Mouse (Mus musculus) midbrain, embryonic 11.5 days (tissue): ENCODE data around the gene Cdhr2. TPM values are rescaled to one million over a fixed set of nuclear protein-coding genes. Genes with fewer than 3 reads are reported as not detected.
A peak's percentile ranks its signal among the peaks of the same experiment; 100 is the strongest.

ENCODE experiments used
- ATAC-seq: fragments of 200-750 bp; cut with Nextera tagmentation; 2 replicates; pipeline ENCODE4 v1.8.0; 2017; ENCODE audit warnings: moderate TSS enrichment, moderate library complexity; ENCODE audit not compliant: low FRiP score
- DNase-seq: peaks from one replicate; pipeline ENCODE4 v3.0.0; 2015; ENCODE audit warnings: low spot score; ENCODE audit errors: missing footprints
- H3K27ac ChIP-seq: fragments of 300-500 bp; sonication (generic); 2 replicates; pipeline ENCODE4 v1.5.1; 2014; ENCODE audit warnings: low read depth, low read length
- H3K27me3 ChIP-seq: fragments of 300-500 bp; sonication (generic); 2 replicates; pipeline ENCODE4 v1.6.1; 2014; ENCODE audit warnings: mild to moderate bottlenecking, low read length, moderate library complexity, mixed read lengths; ENCODE audit not compliant: control insufficient read depth, insufficient read depth
- H3K36me3 ChIP-seq: fragments of 300-500 bp; sonication (generic); 2 replicates; pipeline ENCODE4 v1.6.1; 2014; ENCODE audit warnings: mild to moderate bottlenecking, low read length, moderate library complexity, mixed read lengths; ENCODE audit not compliant: control insufficient read depth, insufficient read depth
- H3K4me1 ChIP-seq: fragments of 300-500 bp; sonication (generic); 2 replicates; pipeline ENCODE4 v1.6.1; 2014; ENCODE audit warnings: low read length; ENCODE audit not compliant: control insufficient read depth, insufficient read depth
- H3K4me2 ChIP-seq: fragments of 300-500 bp; sonication (generic); 2 replicates; pipeline ENCODE4 v1.6.1; 2014; ENCODE audit warnings: mild to moderate bottlenecking, moderate library complexity
- H3K4me3 ChIP-seq: fragments of 300-500 bp; sonication (generic); 2 replicates; pipeline ENCODE4 v1.5.1; 2014; ENCODE audit warnings: low read depth, low read length
- H3K9ac ChIP-seq: fragments of 300-500 bp; sonication (generic); 2 replicates; pipeline ENCODE4 v1.6.1; 2014; ENCODE audit warnings: low read length
- H3K9me3 ChIP-seq: fragments of 300-500 bp; sonication (generic); 2 replicates; pipeline ENCODE4 v1.6.1; 2016; ENCODE audit warnings: low read length; ENCODE audit not compliant: control insufficient read depth
- WGBS: fragments of 180-500 bp; shearing (Covaris S2); extraction: QIAGEN DNeasy Blood & Tissue Kit; methylation state at CpG from one replicate; pipeline ENCODE4 v1.1.7; 2014; 5-methylcytosine and 5-hydroxymethylcytosine counted together
- polyA plus RNA-seq: library from polyadenylated mRNA; unstranded; fragments of >200 nt; fragmentation: Nextera tagmentation; extraction: Ambion mirVana; gene quantifications from 2 replicates; pipeline ENCODE4 v1.2.1, GENCODE M21; 2014

The Cdhr2 gene
- polyA plus RNA-seq, 1 experiment from 2014 or later: not detected

- Histone ChIP-seq H3K36me3 (no peaks in the 10 kb centered on the region), H3K9ac (no peak overlapping the region), H3K4me3 (no peak overlapping the region), H3K27ac (no peak overlapping the region), H3K9me3 (no peaks in the 10 kb centered on the region), H3K4me1 (peaks cover 23% of the 10 kb centered on the region), H3K27me3 (no peaks in the 10 kb centered on the region), H3K4me2 (no peak overlapping the region)
- DNase-seq: peak; percentile 23
- 92% methylated on average over 8 of the region's 8 CpGs for WGBS
- no peak for ATAC-seq
Observed at GRCm38 (mm10) chr13:54690151-54690740, 11.0 kb upstream of the Cdhr2 start.

- Histone ChIP-seq H3K9me3 (no peaks in the 10 kb centered on the region), H3K36me3 (no peaks in the 10 kb centered on the region), H3K27me3 (no peaks in the 10 kb centered on the region), H3K4me1 (peaks cover 13% of the 10 kb centered on the region), H3K4me2 (no peak overlapping the region), H3K4me3 (no peak overlapping the region), H3K27ac (no peak overlapping the region), H3K9ac (no peak overlapping the region)
- DNase-seq (peak; percentile 8), ATAC-seq (no peak)
Observed at GRCm38 (mm10) chr13:54691737-54692136, 9.5 kb upstream of the Cdhr2 start.

- no peaks in the 10 kb centered on the region for H3K9me3 ChIP-seq
- H3K4me2 ChIP-seq: peak overlapping the region; percentile 93
- H3K4me1 ChIP-seq: peaks cover 13% of the 10 kb centered on the region
- H3K4me3 ChIP-seq: peak overlapping the region; percentile 95
- H3K27ac ChIP-seq: peak overlapping the region; percentile 52
- no peaks in the 10 kb centered on the region for H3K27me3 ChIP-seq
- no peaks in the 10 kb centered on the region for H3K36me3 ChIP-seq
- DNase-seq: peak; percentile 81
- WGBS: 18% methylated on average over 21 of the region's 21 CpGs
- peak overlapping the region; percentile 74 for H3K9ac ChIP-seq
- no peak for ATAC-seq
Observed at GRCm38 (mm10) chr13:54692711-54693557, 8.3 kb upstream of the Cdhr2 start.

- ATAC-seq (peak; percentile 98), DNase-seq (peak; percentile 100)
- Histone ChIP-seq H3K27me3 (no peaks in the 10 kb centered on the region), H3K4me3 (peak within 1 kb of the TSS; percentile 95), H3K4me1 (peaks cover 10% of the 10 kb centered on the region), H3K9ac (peak within 1 kb of the TSS; percentile 74), H3K36me3 (no peaks in the 10 kb centered on the region), H3K9me3 (no peaks in the 10 kb centered on the region), H3K27ac (peak within 1 kb of the TSS; percentile 76), H3K4me2 (peak within 1 kb of the TSS; percentile 93)
- under 1% methylated on average over 84 of the region's 92 CpGs for WGBS
Observed at GRCm38 (mm10) chr13:54693558-54694347, 7.5 kb upstream of the Cdhr2 start, which contains the start of gene Rnf44. Rnf44 (minus strand) TSS chr13:54693907.

GRCm38 (mm10) chr13:54694348-54695060 is 6.8 kb upstream of the Cdhr2 start:
- Histone ChIP-seq H3K9ac (peak overlapping the region; percentile 71), H3K27ac (peak overlapping the region; percentile 76), H3K4me3 (peak overlapping the region; percentile 95), H3K27me3 (no peaks in the 10 kb centered on the region), H3K4me1 (peaks cover 10% of the 10 kb centered on the region), H3K9me3 (no peaks in the 10 kb centered on the region), H3K4me2 (peak overlapping the region; percentile 48), H3K36me3 (no peaks in the 10 kb centered on the region)
- peak; percentile 85 for ATAC-seq
- DNase-seq: peak; percentile 99
- 16% methylated on average over 26 of the region's 26 CpGs for WGBS

GRCm38 (mm10) chr13:54695479-54696230 is 5.6 kb upstream of the Cdhr2 start:
- no peaks in the 10 kb centered on the region for H3K36me3 ChIP-seq
- 92% methylated on average over 11 of the region's 11 CpGs for WGBS
- H3K27ac ChIP-seq: no peak overlapping the region
- no peak overlapping the region for H3K9ac ChIP-seq
- H3K4me1 ChIP-seq: peaks cover 10% of the 10 kb centered on the region
- no peaks in the 10 kb centered on the region for H3K27me3 ChIP-seq
- DNase-seq (peak; percentile 0), ATAC-seq (no peak)
- H3K9me3 ChIP-seq: no peaks in the 10 kb centered on the region
- H3K4me2 ChIP-seq: no peak overlapping the region
- no peak overlapping the region for H3K4me3 ChIP-seq

GRCm38 (mm10) chr13:54702507-54702906 is 1.2 kb downstream of the Cdhr2 start:
- no peak overlapping the region for H3K27ac ChIP-seq
- H3K9ac ChIP-seq: no peak overlapping the region
- H3K9me3 ChIP-seq: no peaks in the 10 kb centered on the region
- DNase-seq: no peak
- no peak overlapping the region for H3K4me3 ChIP-seq
- H3K4me1 ChIP-seq: no peaks in the 10 kb centered on the region
- no peaks in the 10 kb centered on the region for H3K27me3 ChIP-seq
- 58% methylated on average over 7 of the region's 7 CpGs for WGBS
- no peak overlapping the region for H3K4me2 ChIP-seq
- ATAC-seq: no peak
- H3K36me3 ChIP-seq: no peaks in the 10 kb centered on the region

- H3K4me3 ChIP-seq: no peak overlapping the region
- no peak for DNase-seq
- H3K36me3 ChIP-seq: no peaks in the 10 kb centered on the region
- H3K4me1 ChIP-seq: no peaks in the 10 kb centered on the region
- no peak overlapping the region for H3K9ac ChIP-seq
- H3K9me3 ChIP-seq: no peaks in the 10 kb centered on the region
- H3K27ac ChIP-seq: no peak overlapping the region
- no peak for ATAC-seq
- 55% methylated on average over 6 of the region's 6 CpGs for WGBS
- no peaks in the 10 kb centered on the region for H3K27me3 ChIP-seq
- H3K4me2 ChIP-seq: no peak overlapping the region
Observed at GRCm38 (mm10) chr13:54704890-54705289, 3.6 kb downstream of the Cdhr2 start.
